Mouse (Mus musculus) retina, postnatal 7 days (tissue): ENCODE measurements around the gene Cpm.

Experiments used
- DNase-seq: peaks from one replicate; pipeline ENCODE4 v3.0.0-alpha.2; 2012; ENCODE audit warnings: low read depth, low spot score

Cpm gene

GRCm38 (mm10) chr10:117649292-117650041 lies 20.2 kb downstream of the Cpm start:
- no peak for DNase-seq

GRCm38 (mm10) chr10:117650042-117650655 lies 20.8 kb downstream of the Cpm start:
- DNase-seq, result no peak

- DNase-seq, result no peak
Observed at GRCm38 (mm10) chr10:117650725-117651124, 21.4 kb downstream of the Cpm start.

- DNase-seq, result no peak
Observed at GRCm38 (mm10) chr10:117651587-117652377, 22.5 kb downstream of the Cpm start.

- DNase-seq, result no peak
Observed at GRCm38 (mm10) chr10:117652378-117652774, 23.1 kb downstream of the Cpm start.

- DNase-seq, result no peak
Observed at GRCm38 (mm10) chr10:117652930-117653778, 23.9 kb downstream of the Cpm start.

GRCm38 (mm10) chr10:117653779-117654173 lies 24.5 kb downstream of the Cpm start:
- no peak for DNase-seq

GRCm38 (mm10) chr10:117654576-117655123 lies 25.4 kb downstream of the Cpm start:
- DNase-seq, result no peak

GRCm38 (mm10) chr10:117655460-117655859 lies 26.2 kb downstream of the Cpm start:
- no peak for DNase-seq

- no peak for DNase-seq
Observed at GRCm38 (mm10) chr10:117655908-117656661, 26.8 kb downstream of the Cpm start.

- DNase-seq, result no peak
Observed at GRCm38 (mm10) chr10:117656662-117656962, 27.3 kb downstream of the Cpm start.

- DNase-seq, result no peak
Observed at GRCm38 (mm10) chr10:117656985-117657658, 27.8 kb downstream of the Cpm start.

GRCm38 (mm10) chr10:117657659-117658306 lies 28.5 kb downstream of the Cpm start:
- no peak for DNase-seq

GRCm38 (mm10) chr10:117658522-117659429 lies 29.5 kb downstream of the Cpm start:
- DNase-seq, result no peak

- DNase-seq, result no peak
Observed at GRCm38 (mm10) chr10:117659430-117659813, 30.1 kb downstream of the Cpm start.

- DNase-seq, result no peak
Observed at GRCm38 (mm10) chr10:117659819-117660218, 30.5 kb downstream of the Cpm start.

- no peak for DNase-seq
Observed at GRCm38 (mm10) chr10:117662316-117663055, 33.2 kb downstream of the Cpm start.
